Mouse (Mus musculus): ENCODE results near the gene Arxes2. TPM values are rescaled to one million over a fixed set of nuclear protein-coding genes. Genes with fewer than 3 reads are reported as not detected.
A peak's percentile ranks its signal among the peaks of the same experiment; 100 is the strongest.
"Not testable (repeated sequence)": the region's sequence is repeated elsewhere in the genome, so short reads cannot be mapped to it uniquely, and the experiment has no call there.

Arxes2 gene
- total and polyA plus RNA-seq, 2 experiments from 2014 or later, result 14.9 to 37.5 TPM

DNA sequence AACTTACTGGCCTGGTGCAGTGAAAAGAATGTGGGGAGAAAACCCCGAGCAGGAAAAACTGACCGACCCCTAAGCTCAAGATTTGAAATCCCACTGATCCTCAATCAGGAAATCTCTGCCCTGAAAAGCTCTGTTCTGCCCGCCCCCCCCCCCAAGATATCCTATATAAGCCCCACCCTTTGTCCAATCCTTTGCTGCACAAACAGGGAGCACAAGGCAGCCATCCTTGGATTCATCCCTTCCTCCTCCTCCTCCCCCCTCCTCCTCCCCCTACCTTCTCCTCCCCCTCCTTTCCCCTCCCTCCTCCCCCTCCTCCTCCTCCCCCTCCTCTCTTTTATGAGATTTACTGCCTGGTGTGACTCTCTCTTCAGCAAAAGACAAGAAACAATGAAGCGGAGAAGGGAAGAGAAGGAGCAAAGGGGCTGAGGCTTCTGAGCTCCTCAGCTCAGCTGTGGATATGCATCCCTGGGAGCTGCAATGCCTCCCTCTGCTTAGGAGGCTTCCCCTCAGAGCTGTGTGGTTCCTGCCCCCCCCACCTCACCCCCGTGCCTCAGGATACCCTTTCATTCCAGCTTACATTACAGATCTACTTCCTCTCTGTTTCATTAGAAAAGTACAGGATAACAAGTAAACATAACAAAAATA, 13.7 kb downstream of the Arxes2 start:
- no peak overlapping the region for H3K9ac ChIP-seq (replicated peaks; ENCODE audit: low read depth, low read length)
- DNase-seq (ENCODE audit: low spot score) (no peak), ATAC-seq (ENCODE audit: insufficient read depth, low read depth) (no peak)
- WGBS, result 56% methylated on average over 4 of the region's 5 CpGs
- H3K9me3 ChIP-seq (replicated peaks; ENCODE audit: control insufficient read depth, low read length), result no peaks in the 10 kb centered on the region
- no peak overlapping the region for H3K27ac ChIP-seq (ENCODE audit: low read depth)
- TF ChIP-seq EP300 (IDR thresholded peaks at IDR 0.05; ENCODE audit: low read depth), result no peak
- TF ChIP-seq CTCF (IDR thresholded peaks at IDR 0.05; ENCODE audit: low read depth), result no peak
- no peaks in the 10 kb centered on the region for H3K27me3 ChIP-seq (ENCODE audit: control insufficient read depth, insufficient read depth, low read length)
- H3K4me3 ChIP-seq (ENCODE audit: low read depth, low read length), result no peak overlapping the region
- no peaks in the 10 kb centered on the region for H3K4me1 ChIP-seq (ENCODE audit: control insufficient read depth, insufficient read depth)
- no peaks in the 10 kb centered on the region for H3K36me3 ChIP-seq (replicated peaks; ENCODE audit: control insufficient read depth, insufficient read depth, low read length)
- H3K4me2 ChIP-seq (ENCODE audit: low read depth, low read length), result no peak overlapping the region

DNA sequence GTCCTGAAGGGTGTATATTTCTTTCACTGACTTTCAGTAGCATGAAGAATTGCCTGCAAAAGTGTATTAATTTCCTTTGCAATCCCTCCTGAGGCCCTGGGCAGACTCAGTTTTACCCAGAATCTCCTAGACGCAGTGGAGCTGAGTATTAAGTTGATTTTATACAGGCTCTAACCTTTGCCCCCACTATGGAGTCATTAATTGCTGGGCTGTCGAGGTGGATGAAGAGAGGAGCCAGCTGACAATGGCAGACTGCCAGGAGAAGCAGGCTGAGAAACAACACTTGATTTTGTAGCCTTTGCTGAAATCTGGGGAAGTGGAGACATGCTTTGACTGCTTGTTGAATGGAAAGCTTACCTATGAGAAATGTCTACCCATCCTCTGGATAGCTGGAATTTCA, 20.8 kb downstream of the Arxes2 start:
- TF ChIP-seq EP300 (IDR thresholded peaks at IDR 0.05; ENCODE audit: low read depth), result no peak
- TF ChIP-seq CTCF (IDR thresholded peaks at IDR 0.05; ENCODE audit: low read depth), result no peak
- ATAC-seq (ENCODE audit: insufficient read depth, low read depth), result no peak

DNA sequence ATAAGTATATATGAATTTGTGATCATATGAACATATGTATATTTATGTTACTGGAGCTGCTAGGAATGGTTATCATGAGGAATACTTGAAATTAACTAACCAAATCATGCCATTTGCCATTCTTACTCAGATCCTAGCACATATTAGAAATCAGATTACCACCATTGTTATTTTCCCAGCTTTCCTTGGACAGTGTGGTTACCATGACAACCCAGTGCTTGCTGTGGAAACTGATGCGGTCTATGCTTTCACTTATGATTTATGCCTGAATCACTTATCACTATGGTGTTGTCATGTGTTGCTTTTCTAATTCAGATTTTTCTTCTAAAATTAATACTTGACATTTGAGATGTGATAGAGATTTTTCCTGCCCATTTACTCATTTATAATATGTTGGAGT, 36.7 kb downstream of the Arxes2 start:
- Histone ChIP-seq H3K4me3 (ENCODE audit: low read depth, low read length) (no peak overlapping the region), H3K4me1 (ENCODE audit: control insufficient read depth, insufficient read depth) (no peaks in the 10 kb centered on the region), H3K36me3 (replicated peaks; ENCODE audit: control insufficient read depth, insufficient read depth, low read length) (no peaks in the 10 kb centered on the region), H3K9ac (replicated peaks; ENCODE audit: low read depth, low read length) (no peak overlapping the region), H3K27me3 (ENCODE audit: control insufficient read depth, insufficient read depth, low read length) (no peaks in the 10 kb centered on the region), H3K27ac (ENCODE audit: low read depth) (no peak overlapping the region), H3K4me2 (ENCODE audit: low read depth, low read length) (no peak overlapping the region), H3K9me3 (replicated peaks; ENCODE audit: control insufficient read depth, low read length) (no peaks in the 10 kb centered on the region)
- ATAC-seq (ENCODE audit: insufficient read depth, low read depth) (no peak), DNase-seq (ENCODE audit: low spot score) (no peak)
- no peak for TF ChIP-seq EP300 (IDR thresholded peaks at IDR 0.05; ENCODE audit: low read depth)
- no peak for TF ChIP-seq CTCF (IDR thresholded peaks at IDR 0.05; ENCODE audit: low read depth)
- 79% methylated on average over 1 of the region's 1 CpGs for WGBS

More for the DNA sequence above, 20.8 kb downstream of the Arxes2 start:
- no peak overlapping the region for H3K9ac ChIP-seq (replicated peaks; ENCODE audit: low read depth, low read length)
- 30% methylated on average over 2 of the region's 2 CpGs for WGBS
- no peak overlapping the region for H3K4me3 ChIP-seq (ENCODE audit: low read depth, low read length)
- H3K4me2 ChIP-seq (ENCODE audit: low read depth, low read length), result no peak overlapping the region
- H3K27me3 ChIP-seq (ENCODE audit: control insufficient read depth, insufficient read depth, low read length), result no peaks in the 10 kb centered on the region
- H3K4me1 ChIP-seq (ENCODE audit: control insufficient read depth, insufficient read depth), result no peaks in the 10 kb centered on the region
- no peak for DNase-seq (ENCODE audit: low spot score)
- no peaks in the 10 kb centered on the region for H3K36me3 ChIP-seq (replicated peaks; ENCODE audit: control insufficient read depth, insufficient read depth, low read length)
- no peaks in the 10 kb centered on the region for H3K9me3 ChIP-seq (replicated peaks; ENCODE audit: control insufficient read depth, low read length)
- no peak overlapping the region for H3K27ac ChIP-seq (ENCODE audit: low read depth)

DNA sequence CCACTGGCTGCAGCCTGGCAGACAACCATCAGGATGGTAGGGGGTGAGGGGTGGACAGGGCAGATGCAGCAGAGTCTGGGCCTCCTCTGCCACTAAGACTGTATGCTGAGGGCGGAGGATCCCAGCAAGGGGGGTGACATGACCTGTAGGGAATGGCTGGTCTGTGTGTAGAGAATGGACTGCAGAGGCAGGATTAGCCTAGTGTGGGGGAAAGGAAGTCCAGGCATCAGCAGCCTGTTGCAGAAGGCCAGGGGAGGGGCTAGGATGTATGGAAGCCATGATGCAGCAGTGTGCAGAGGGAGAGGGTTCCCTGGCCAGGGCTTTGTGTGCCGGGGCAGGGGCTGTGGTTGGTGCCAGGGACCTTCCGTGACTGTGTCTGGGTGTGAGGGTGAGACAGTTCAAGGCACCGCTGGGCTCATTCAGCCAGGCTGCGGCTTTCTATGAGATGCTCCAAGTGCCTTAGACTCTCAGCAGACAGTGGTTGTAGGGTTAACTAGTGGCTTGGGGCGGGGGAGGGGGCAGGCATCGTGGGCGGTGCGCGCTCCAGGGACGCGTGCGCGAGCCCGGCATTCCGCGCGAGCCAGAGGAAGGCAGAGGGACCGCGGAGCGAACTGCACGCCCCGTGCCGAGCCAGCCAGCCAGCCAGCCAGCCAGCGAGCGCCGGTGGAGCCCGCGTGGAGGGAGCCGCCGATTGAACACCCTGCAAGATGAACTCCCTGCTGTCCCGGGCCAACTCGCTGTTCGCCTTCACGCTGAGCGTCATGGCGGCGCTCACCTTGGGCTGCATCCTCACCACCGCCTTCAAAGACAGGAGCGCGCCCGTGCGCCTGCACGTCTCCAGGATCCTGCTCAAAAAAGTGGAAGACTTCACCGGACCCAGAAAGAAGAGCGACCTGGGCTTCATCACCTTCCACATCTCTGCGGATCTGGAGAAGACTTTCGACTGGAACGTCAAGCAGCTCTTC, 39.5 kb downstream of the Arxes2 start, which contains the start of gene Arxes1:
Arxes1 (plus strand) TSS at position 569 of the 965 bp plus-strand sequence.
- H3K4me1 ChIP-seq (ENCODE audit: control insufficient read depth, insufficient read depth); DNase-seq (ENCODE audit: low spot score); H3K9me3 ChIP-seq (replicated peaks; ENCODE audit: control insufficient read depth, low read length); H3K4me3 ChIP-seq (ENCODE audit: low read depth, low read length); H3K27ac ChIP-seq (ENCODE audit: low read depth); H3K27me3 ChIP-seq (ENCODE audit: control insufficient read depth, insufficient read depth, low read length); H3K9ac ChIP-seq (replicated peaks; ENCODE audit: low read depth, low read length); H3K36me3 ChIP-seq (replicated peaks; ENCODE audit: control insufficient read depth, insufficient read depth, low read length): not testable (repeated sequence)
- ATAC-seq (ENCODE audit: insufficient read depth, low read depth), result peak; percentile 91
- WGBS, result 43% methylated on average over 1 of the region's 49 CpGs
- H3K4me2 ChIP-seq (ENCODE audit: low read depth, low read length), result peak within 1 kb of the TSS; percentile 44; the same call in 1 of the 2 replicates

DNA sequence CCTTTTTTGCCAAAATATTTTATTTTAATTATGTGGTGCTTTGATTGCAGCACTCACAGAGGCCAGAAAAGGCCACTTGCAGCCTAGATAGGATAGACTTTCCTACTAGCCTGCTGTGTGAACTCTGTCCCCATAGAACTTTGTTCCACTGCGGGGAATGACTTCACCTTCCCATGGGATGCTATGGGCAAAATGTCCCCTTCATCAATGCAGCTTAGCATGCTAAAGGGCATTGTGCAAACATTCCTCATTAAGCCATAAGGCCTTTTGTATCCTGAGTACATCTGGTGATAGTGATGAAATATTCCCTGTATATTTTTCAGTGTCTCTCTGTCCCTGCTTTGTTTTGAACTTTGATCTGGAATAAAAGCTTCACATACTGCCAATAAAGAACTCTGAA, 50.1 kb downstream of the Arxes2 start:
- ATAC-seq (ENCODE audit: insufficient read depth, low read depth) (no peak), DNase-seq (ENCODE audit: low spot score) (no peak)
- Histone ChIP-seq H3K4me2 (ENCODE audit: low read depth, low read length) (no peak overlapping the region), H3K27me3 (ENCODE audit: control insufficient read depth, insufficient read depth, low read length) (no peaks in the 10 kb centered on the region), H3K9me3 (replicated peaks; ENCODE audit: control insufficient read depth, low read length) (no peaks in the 10 kb centered on the region), H3K4me3 (ENCODE audit: low read depth, low read length) (no peak overlapping the region), H3K4me1 (ENCODE audit: control insufficient read depth, insufficient read depth) (no peaks in the 10 kb centered on the region), H3K27ac (ENCODE audit: low read depth) (no peak overlapping the region), H3K36me3 (replicated peaks; ENCODE audit: control insufficient read depth, insufficient read depth, low read length) (no peaks in the 10 kb centered on the region), H3K9ac (replicated peaks; ENCODE audit: low read depth, low read length) (no peak overlapping the region)
- 64% methylated on average over 1 of the region's 1 CpGs for WGBS
- no peak for TF ChIP-seq EP300 (IDR thresholded peaks at IDR 0.05; ENCODE audit: low read depth)
- no peak for TF ChIP-seq CTCF (IDR thresholded peaks at IDR 0.05; ENCODE audit: low read depth)

Other genes starting within 250 kb of the Arxes2 start
- 40.5 and 44.6 TPM in 2 replicates for gene Bhlhb9, start 196.2 kb upstream of the Arxes2 start, total RNA-seq (2014; rRNA removed; ENCODE audit: low replicate concordance)
- 47.1 and 48.8 TPM in 2 replicates for gene Bhlhb9, start 196.2 kb upstream of the Arxes2 start, polyA plus RNA-seq (2015; fragmentation: Nextera tagmentation; extraction: Ambion mirVana)
- 8.8 and 13.3 TPM in 2 replicates for gene Gprasp2, start 154.8 kb upstream of the Arxes2 start, total RNA-seq (2014; rRNA removed; ENCODE audit: low replicate concordance)
- gene Gprasp2, start 154.8 kb upstream of the Arxes2 start, polyA plus RNA-seq (2015; fragmentation: Nextera tagmentation; extraction: Ambion mirVana), result 6.7 and 7.0 TPM in 2 replicates
- 1.5 and 3.5 TPM in 2 replicates for gene Arxes1, start 39.5 kb downstream of the Arxes2 start, total RNA-seq (2014; rRNA removed; ENCODE audit: low replicate concordance)
- 11.7 TPM in 2 replicates for gene Arxes1, start 39.5 kb downstream of the Arxes2 start, polyA plus RNA-seq (2015; fragmentation: Nextera tagmentation; extraction: Ambion mirVana)
- 0.23 TPM in 1 of 2 replicates, not detected in the other for gene Bex2, start 74.4 kb downstream of the Arxes2 start, total RNA-seq (2014; rRNA removed; ENCODE audit: low replicate concordance)
- 5.6 TPM in 2 replicates for gene Bex2, start 74.4 kb downstream of the Arxes2 start, polyA plus RNA-seq (2015; fragmentation: Nextera tagmentation; extraction: Ambion mirVana)
- not detected in 2 replicates for gene Nxf3, start 91.4 kb downstream of the Arxes2 start, total RNA-seq (2014; rRNA removed; ENCODE audit: low replicate concordance)
- 0.29 and 0.57 TPM in 2 replicates for gene Nxf3, start 91.4 kb downstream of the Arxes2 start, polyA plus RNA-seq (2015; fragmentation: Nextera tagmentation; extraction: Ambion mirVana)
- gene Bex4, start 145.2 kb downstream of the Arxes2 start, total RNA-seq (2014; rRNA removed; ENCODE audit: low replicate concordance), result 13.8 and 15.5 TPM in 2 replicates
- gene Bex4, start 145.2 kb downstream of the Arxes2 start, polyA plus RNA-seq (2015; fragmentation: Nextera tagmentation; extraction: Ambion mirVana), result 93.8 and 119 TPM in 2 replicates
- 162 and 180 TPM in 2 replicates for gene Tceal8, start 178.5 kb downstream of the Arxes2 start, total RNA-seq (2014; rRNA removed; ENCODE audit: low replicate concordance)
- gene Tceal8, start 178.5 kb downstream of the Arxes2 start, polyA plus RNA-seq (2015; fragmentation: Nextera tagmentation; extraction: Ambion mirVana), result 202 and 229 TPM in 2 replicates
- gene Tceal5, start 210.1 kb downstream of the Arxes2 start, total RNA-seq (2014; rRNA removed; ENCODE audit: low replicate concordance), result 0.39 TPM in 1 of 2 replicates, not detected in the other
- 13.4 and 15.0 TPM in 2 replicates for gene Tceal5, start 210.1 kb downstream of the Arxes2 start, polyA plus RNA-seq (2015; fragmentation: Nextera tagmentation; extraction: Ambion mirVana)
- 14.9 and 21.7 TPM in 2 replicates for gene Tceal7, start 221.0 kb downstream of the Arxes2 start, total RNA-seq (2014; rRNA removed; ENCODE audit: low replicate concordance)
- gene Tceal7, start 221.0 kb downstream of the Arxes2 start, polyA plus RNA-seq (2015; fragmentation: Nextera tagmentation; extraction: Ambion mirVana), result 14.5 and 15.1 TPM in 2 replicates
- gene Bex1, start 221.7 kb downstream of the Arxes2 start, total RNA-seq (2014; rRNA removed; ENCODE audit: low replicate concordance), result 27.3 and 69.5 TPM in 2 replicates
- 123 and 141 TPM in 2 replicates for gene Bex1, start 221.7 kb downstream of the Arxes2 start, polyA plus RNA-seq (2015; fragmentation: Nextera tagmentation; extraction: Ambion mirVana)

Measured in heart, postnatal 0 days (tissue).